Mouse (Mus musculus) gastrocnemius, postnatal 25 days (tissue): Measurements from ENCODE around the gene Fam126a. TPM values are rescaled to one million over a fixed set of nuclear protein-coding genes. Genes with fewer than 3 reads are reported as not detected.
A peak's percentile ranks its signal among the peaks of the same experiment; 100 is the strongest.
"Not testable (repeated sequence)": the region's sequence is repeated elsewhere in the genome, so short reads cannot be mapped to it uniquely, and the experiment has no call there.

Experiments used
- DNase-seq: peaks from one replicate; pipeline ENCODE4 v3.0.0; 2022
- total RNA-seq, 2 experiments: library from RNA; stranded (reverse); gene quantifications; 1 replicate in 1 of 2; 2 replicates in 1 of 2; pipeline ENCODE4 v1.2.3; 2021

The Fam126a gene
- total RNA-seq, 2 experiments from 2014 or later: 7.1 to 8.1 TPM

GRCm38 (mm10) chr5:23900190-23900589, 130.3 kb downstream of the Fam126a start:
- DNase-seq: no peak

GRCm38 (mm10) chr5:23893864-23894771, 136.4 kb downstream of the Fam126a start:
- DNase-seq: peak; percentile 27

- DNase-seq: no peak
These were observed 137.2 kb downstream of the Fam126a start for GRCm38 (mm10) chr5:23893156-23893863.

- peak; percentile 18 for DNase-seq
These were observed 139.8 kb downstream of the Fam126a start for GRCm38 (mm10) chr5:23890734-23891133.

GRCm38 (mm10) chr5:23889461-23889860, 141.0 kb downstream of the Fam126a start:
- DNase-seq: no peak

GRCm38 (mm10) chr5:23887111-23887510, 143.4 kb downstream of the Fam126a start:
- no peak for DNase-seq

GRCm38 (mm10) chr5:23874457-23874856, 156.0 kb downstream of the Fam126a start:
- no peak for DNase-seq

- DNase-seq: no peak
These were observed 157.9 kb downstream of the Fam126a start for GRCm38 (mm10) chr5:23872586-23872985.

GRCm38 (mm10) chr5:23871323-23871722, 159.2 kb downstream of the Fam126a start:
- DNase-seq: not testable (repeated sequence)

- DNase-seq: no peak
These were observed 164.5 kb downstream of the Fam126a start for GRCm38 (mm10) chr5:23865941-23866340.

Other genes starting within 250 kb of the Fam126a start
- 10 to 100 TPM in 1 of 2 experiments, 1 to 10 TPM in 1; 8.4 to 11.2 TPM for gene Pus7, start 247.0 kb downstream of the Fam126a start, total RNA-seq
- 10 to 100 TPM in 1 of 2 experiments, 1 to 10 TPM in 1; 9.5 to 10.1 TPM for gene Rint1, start 243.0 kb downstream of the Fam126a start, total RNA-seq
- gene Tomm7, start 186.5 kb downstream of the Fam126a start, total RNA-seq: 10 to 100 TPM; 54.4 to 58.1 TPM
- gene Klhl7, start 69.9 kb upstream of the Fam126a start, total RNA-seq: 10 to 100 TPM; 32.6 to 35.2 TPM
- gene Nupl2, start 134.3 kb upstream of the Fam126a start, total RNA-seq: 1 to 10 TPM; 5.0 TPM